Mouse (Mus musculus): Measurements from ENCODE around the gene Spred3. TPM values are rescaled to one million over a fixed set of nuclear protein-coding genes. Genes with fewer than 3 reads are reported as not detected.
"Not testable (repeated sequence)": the region's sequence is repeated elsewhere in the genome, so short reads cannot be mapped to it uniquely, and the experiment has no call there.

Spred3 gene
- polyA plus RNA-seq (2015; fragmentation: Nextera tagmentation; extraction: Ambion mirVana) = 1.2 and 1.5 TPM in 2 replicates

- under 1% methylated on average over 30 of the region's 30 CpGs for WGBS
- Histone ChIP-seq H3K4me1 (replicated peaks) (peaks cover 42% of the 10 kb centered on the region), H3K27ac (peak within 1 kb of the TSS; percentile 77), H3K9ac (peak within 1 kb of the TSS; percentile 60), H3K9me3 (replicated peaks) (no peaks in the 10 kb centered on the region), H3K4me3 (peak within 1 kb of the TSS; percentile 62), H3K4me2 (peak within 1 kb of the TSS; percentile 88), H3K27me3 (peaks cover 52% of the 10 kb centered on the region), H3K36me3 (peaks cover 22% of the 10 kb centered on the region)
- peak; percentile 15; the same call in 1 of the 2 replicates for ATAC-seq (replicated peaks; ENCODE audit: insufficient number of reproducible peaks, insufficient read depth, low FRiP score, low read depth)
Measured at GRCm38 (mm10) chr7:29170066-29170754, at the start of gene Spred3, which contains the start of gene Ggn. TSS of gene Spred3 (minus strand) at chr7:29170411. TSS of gene Ggn (plus strand) at chr7:29170210.

GRCm38 (mm10) chr7:29214846-29215245 is 44.6 kb upstream of the Spred3 start:
- no peak overlapping the region for H3K9ac ChIP-seq
- no peak overlapping the region for H3K4me2 ChIP-seq
- H3K4me1 ChIP-seq (replicated peaks) = peaks cover 7% of the 10 kb centered on the region; the same call in 1 of the 2 replicates
- 38% methylated on average over 15 of the region's 15 CpGs for whole genome bisulfite sequencing
- H3K4me3 ChIP-seq = no peak overlapping the region
- H3K27ac ChIP-seq = no peak overlapping the region
- H3K36me3 ChIP-seq = peaks cover 1% of the 10 kb centered on the region; the same call in 1 of the 2 replicates
- ATAC-seq (replicated peaks; ENCODE audit: insufficient number of reproducible peaks, insufficient read depth, low FRiP score, low read depth) = no peak
- peaks cover 5% of the 10 kb centered on the region; the same call in 1 of the 2 replicates for H3K9me3 ChIP-seq (replicated peaks)
- peaks cover 13% of the 10 kb centered on the region for H3K27me3 ChIP-seq

- Histone ChIP-seq H3K4me1 (replicated peaks) (peaks cover 7% of the 10 kb centered on the region; the same call in 1 of the 2 replicates), H3K27me3 (peaks cover 13% of the 10 kb centered on the region), H3K4me3 (no peak overlapping the region), H3K9me3 (replicated peaks) (peaks cover 2% of the 10 kb centered on the region; the same call in 1 of the 2 replicates), H3K9ac (no peak overlapping the region), H3K36me3 (no peaks in the 10 kb centered on the region; the same call in 1 of the 2 replicates), H3K4me2 (no peak overlapping the region), H3K27ac (no peak overlapping the region)
- no peak for ATAC-seq (replicated peaks; ENCODE audit: insufficient number of reproducible peaks, insufficient read depth, low FRiP score, low read depth)
- 70% methylated on average over 2 of the region's 2 CpGs for WGBS
Measured at GRCm38 (mm10) chr7:29214236-29214635, 44.0 kb upstream of the Spred3 start.

- peak within 1 kb of the TSS; percentile 10; the same call in 1 of the 2 replicates for H3K4me2 ChIP-seq
- H3K36me3 ChIP-seq = no peaks in the 10 kb centered on the region; the same call in 1 of the 2 replicates
- WGBS = 8% methylated on average over 20 of the region's 20 CpGs
- H3K27me3 ChIP-seq = peaks cover 13% of the 10 kb centered on the region
- peaks cover 2% of the 10 kb centered on the region; the same call in 1 of the 2 replicates for H3K9me3 ChIP-seq (replicated peaks)
- peak within 1 kb of the TSS; percentile 49; the same call in 1 of the 2 replicates for H3K4me3 ChIP-seq
- peaks cover 7% of the 10 kb centered on the region; the same call in 1 of the 2 replicates for H3K4me1 ChIP-seq (replicated peaks)
- no peak within 1 kb of the TSS for H3K9ac ChIP-seq
- no peak within 1 kb of the TSS for H3K27ac ChIP-seq
- no peak for ATAC-seq (replicated peaks; ENCODE audit: insufficient number of reproducible peaks, insufficient read depth, low FRiP score, low read depth)
Measured at GRCm38 (mm10) chr7:29213675-29214082, 43.5 kb upstream of the Spred3 start, which contains the start of gene Catsperg1. TSS of gene Catsperg1 (minus strand) at chr7:29214035.

GRCm38 (mm10) chr7:29212775-29213560 is 42.8 kb upstream of the Spred3 start:
- not testable (repeated sequence) for H3K27ac ChIP-seq; H3K9me3 ChIP-seq (replicated peaks); H3K9ac ChIP-seq; H3K36me3 ChIP-seq; H3K4me1 ChIP-seq (replicated peaks); ATAC-seq (replicated peaks; ENCODE audit: insufficient number of reproducible peaks, insufficient read depth, low FRiP score, low read depth)
- 22% methylated on average over 40 of the region's 40 CpGs for whole genome bisulfite sequencing
- Histone ChIP-seq H3K4me3 (peak overlapping the region; percentile 49; the same call in 1 of the 2 replicates), H3K4me2 (peak overlapping the region; percentile 62; the same call in 1 of the 2 replicates), H3K27me3 (peaks cover 13% of the 10 kb centered on the region)

GRCm38 (mm10) chr7:29212199-29212765 is 42.1 kb upstream of the Spred3 start:
- Histone ChIP-seq H3K27ac (no peak overlapping the region), H3K4me2 (peak overlapping the region; percentile 62), H3K4me3 (peak overlapping the region; percentile 49), H3K27me3 (peaks cover 13% of the 10 kb centered on the region), H3K4me1 (replicated peaks) (peaks cover 7% of the 10 kb centered on the region; the same call in 1 of the 2 replicates), H3K36me3 (no peaks in the 10 kb centered on the region; the same call in 1 of the 2 replicates), H3K9me3 (replicated peaks) (peaks cover 2% of the 10 kb centered on the region; the same call in 1 of the 2 replicates), H3K9ac (no peak overlapping the region)
- WGBS = 17% methylated on average over 26 of the region's 26 CpGs
- ATAC-seq (replicated peaks; ENCODE audit: insufficient number of reproducible peaks, insufficient read depth, low FRiP score, low read depth) = no peak

- Histone ChIP-seq H3K27me3 (peaks cover 13% of the 10 kb centered on the region), H3K9me3 (replicated peaks) (peaks cover under 1% of the 10 kb centered on the region; the same call in 1 of the 2 replicates), H3K36me3 (no peaks in the 10 kb centered on the region; the same call in 1 of the 2 replicates), H3K27ac (peak overlapping the region; percentile 58), H3K4me3 (peak overlapping the region; percentile 49), H3K4me2 (peak overlapping the region; percentile 62), H3K9ac (no peak overlapping the region), H3K4me1 (replicated peaks) (peaks cover 7% of the 10 kb centered on the region; the same call in 1 of the 2 replicates)
- 5% methylated on average over 34 of the region's 34 CpGs for WGBS
- peak; percentile 77 for ATAC-seq (replicated peaks; ENCODE audit: insufficient number of reproducible peaks, insufficient read depth, low FRiP score, low read depth)
Measured at GRCm38 (mm10) chr7:29211415-29212198, 41.4 kb upstream of the Spred3 start.

- peak overlapping the region; percentile 62 for H3K4me2 ChIP-seq
- peak; percentile 19; the same call in 1 of the 2 replicates for ATAC-seq (replicated peaks; ENCODE audit: insufficient number of reproducible peaks, insufficient read depth, low FRiP score, low read depth)
- not testable (repeated sequence) for H3K36me3 ChIP-seq; H3K9me3 ChIP-seq (replicated peaks); H3K4me1 ChIP-seq (replicated peaks); H3K9ac ChIP-seq
- peak overlapping the region; percentile 49 for H3K4me3 ChIP-seq
- H3K27me3 ChIP-seq = peaks cover 13% of the 10 kb centered on the region
- WGBS = 27% methylated on average over 15 of the region's 15 CpGs
- peak overlapping the region; percentile 58 for H3K27ac ChIP-seq
Measured at GRCm38 (mm10) chr7:29211013-29211412, 40.8 kb upstream of the Spred3 start.

GRCm38 (mm10) chr7:29202577-29202976 is 32.4 kb upstream of the Spred3 start:
- Histone ChIP-seq H3K4me3 (no peak overlapping the region), H3K36me3 (no peaks in the 10 kb centered on the region), H3K27me3 (peaks cover 2% of the 10 kb centered on the region; the same call in 1 of the 2 replicates), H3K9ac (no peak overlapping the region), H3K4me1 (replicated peaks) (no peaks in the 10 kb centered on the region), H3K27ac (no peak overlapping the region), H3K9me3 (replicated peaks) (no peaks in the 10 kb centered on the region), H3K4me2 (no peak overlapping the region)
- ATAC-seq (replicated peaks; ENCODE audit: insufficient number of reproducible peaks, insufficient read depth, low FRiP score, low read depth) = no peak
- WGBS = 64% methylated on average over 6 of the region's 6 CpGs

GRCm38 (mm10) chr7:29194230-29194629 is 24.0 kb upstream of the Spred3 start:
- H3K27me3 ChIP-seq; H3K4me3 ChIP-seq; H3K9ac ChIP-seq; H3K9me3 ChIP-seq (replicated peaks); ATAC-seq (replicated peaks; ENCODE audit: insufficient number of reproducible peaks, insufficient read depth, low FRiP score, low read depth); H3K27ac ChIP-seq; H3K36me3 ChIP-seq; H3K4me1 ChIP-seq (replicated peaks); H3K4me2 ChIP-seq: not testable (repeated sequence)
- 100% methylated on average over 1 of the region's 1 CpGs for WGBS

Data from heart, embryonic 15.5 days (tissue).